Comparison of ENCODE assay signal across 11 mouse cellular contexts in the genomic region with DNA sequence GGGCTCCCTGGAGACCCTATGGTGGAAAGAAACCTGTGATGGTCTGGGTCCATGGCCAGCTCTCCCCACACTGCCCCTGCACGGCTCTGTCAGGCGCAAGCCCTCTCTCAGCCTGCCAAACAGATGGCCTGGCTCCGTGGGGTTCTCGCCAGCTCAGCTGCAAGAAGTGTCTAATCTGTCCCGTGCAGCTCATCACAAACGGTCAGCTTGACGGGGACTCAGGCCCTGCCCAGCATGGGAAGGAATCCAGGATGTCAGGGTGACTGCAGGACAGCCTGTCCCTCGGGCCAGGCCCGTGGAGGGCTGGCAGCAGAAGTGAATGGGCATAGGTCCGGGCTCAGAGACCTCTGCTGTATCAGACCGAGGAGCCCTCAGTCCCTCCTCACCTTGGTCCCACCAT. TPM values are rescaled to one million over a fixed set of nuclear protein-coding genes. Genes with fewer than 3 reads are reported as not detected.
DNase-seq lines count a peak whose midpoint lies in the region; ATAC-seq and TF ChIP-seq lines count a peak whose summit lies in the region.
"Had no signal": no experiment of that assay in that cellular context is flagged by ENCODE, and none has a peak within 500 bp of the region (broad histone marks: within the 10 kb centered on the region; RNA-seq: fewer than 3 reads in every experiment).

No protein-coding gene starts in this region.

- no peak overlapping the region for H3K27ac ChIP-seq in liver, adult 2 months (replicated peaks; ENCODE audit: insufficient read depth, low read depth, low read length)
- no peak overlapping the region for H3K27ac ChIP-seq in liver, embryonic 11.5 days (ENCODE audit: low read depth, low read length)
- H3K27ac ChIP-seq in gastrocnemius, adult 2 months, result peak overlapping the region; percentile 60
- H3K27ac ChIP-seq in lung, embryonic 15.5 days, result no peak overlapping the region

- no peaks in the 10 kb centered on the region for H3K9me3 ChIP-seq in liver, embryonic 11.5 days (ENCODE audit: control insufficient read depth, low read length)
- H3K9me3 ChIP-seq in lung, embryonic 15.5 days, result no peaks in the 10 kb centered on the region

- no peak overlapping the region for H3K4me3 ChIP-seq in liver, adult 2 months (ENCODE audit: insufficient read depth, low read depth, low read length)
- H3K4me3 ChIP-seq in liver, embryonic 11.5 days (ENCODE audit: low read depth, low read length), result no peak overlapping the region
- no peak overlapping the region for H3K4me3 ChIP-seq in gastrocnemius, adult 2 months
- no peak overlapping the region for H3K4me3 ChIP-seq in lung, embryonic 15.5 days

- H3K79me2 ChIP-seq in liver, adult 2 months (ENCODE audit: control insufficient read depth, insufficient read depth, low read length), result no peaks in the 10 kb centered on the region

- H3K4me2 ChIP-seq in liver, embryonic 11.5 days, result no peak overlapping the region
- H3K4me2 ChIP-seq in lung, embryonic 15.5 days, result no peak overlapping the region

- TF ChIP-seq POLR2A in liver, adult 2 months (IDR thresholded peaks at IDR 0.05; ENCODE audit: extremely low read depth, insufficient read depth, low read length), result no peak
- no peak for TF ChIP-seq POLR2A in brain, embryonic 14.5 days (IDR thresholded peaks at IDR 0.05; ENCODE audit: borderline replicate concordance, extremely low read depth, insufficient read depth, insufficient read length, poor library complexity, severe bottlenecking)

- intact Hi-C loops in gastrocnemius, adult 2 months (cut with DNase I), result loop anchor here (5.0 kb wide), 1 partner anchor 90 kb away; no protein-coding TSS in a partner anchor
- intact Hi-C loops in left cerebral cortex, postnatal 10 days (cut with DNase I), result no loop called here

- H3K4me1 ChIP-seq in liver, adult 2 months (ENCODE audit: control insufficient read depth, insufficient read depth, low read length), result peaks cover 4% of the 10 kb centered on the region; the same call in 1 of the 2 replicates
- H3K4me1 ChIP-seq in liver, embryonic 11.5 days (replicated peaks; ENCODE audit: control insufficient read depth, insufficient read depth, low read length), result no peaks in the 10 kb centered on the region
- H3K4me1 ChIP-seq in lung, embryonic 15.5 days, result peaks cover 24% of the 10 kb centered on the region

- 45% methylated on average over 11 of the region's 11 CpGs for WGBS in liver, adult 2 months
- 70% methylated on average over 11 of the region's 11 CpGs for WGBS in liver, embryonic 11.5 days
- 38% methylated on average over 11 of the region's 11 CpGs for WGBS in lung, embryonic 15.5 days

- H3K27me3 ChIP-seq in liver, adult 2 months (ENCODE audit: control insufficient read depth, insufficient read depth, low read length), result no peaks in the 10 kb centered on the region
- no peaks in the 10 kb centered on the region for H3K27me3 ChIP-seq in liver, embryonic 11.5 days (replicated peaks; ENCODE audit: control insufficient read depth, insufficient read depth, low read length)
- no peaks in the 10 kb centered on the region for H3K27me3 ChIP-seq in lung, embryonic 15.5 days

- H3K36me3 ChIP-seq in liver, adult 2 months (ENCODE audit: control insufficient read depth, insufficient read depth, low read length), result peaks cover 32% of the 10 kb centered on the region
- no peaks in the 10 kb centered on the region for H3K36me3 ChIP-seq in liver, embryonic 11.5 days (ENCODE audit: control insufficient read depth, insufficient read depth, low read length)
- H3K36me3 ChIP-seq in lung, embryonic 15.5 days, result no peaks in the 10 kb centered on the region

- peak; percentile 30 for DNase-seq in liver, adult 2 months (ENCODE audit: extremely low read depth, low read depth, low spot score)
- no peak for DNase-seq in liver, embryonic 11.5 days (ENCODE audit: low spot score)
- peak; percentile 33 for DNase-seq in brain, embryonic 14.5 days (ENCODE audit: low read depth)
- peak; percentile 88 for DNase-seq in gastrocnemius, adult 2 months
- DNase-seq in urinary bladder, postnatal 10 days (ENCODE audit: low spot score), result no peak
- no peak for DNase-seq in left cerebral cortex, postnatal 10 days (ENCODE audit: extremely low spot score in 1 of 2, low spot score in 2 of 2)
- DNase-seq in kidney, postnatal 36 days, result no peak
- DNase-seq: spleen, adult 18-20 months had no signal

- no peak overlapping the region for H3K9ac ChIP-seq in liver, adult 2 months (ENCODE audit: low read depth, low read length)
- no peak overlapping the region for H3K9ac ChIP-seq in liver, embryonic 11.5 days (ENCODE audit: low read depth, low read length)
- no peak overlapping the region for H3K9ac ChIP-seq in lung, embryonic 15.5 days

- no peak for TF ChIP-seq CTCF in liver, adult 2 months (IDR thresholded peaks at IDR 0.05; ENCODE audit: low read depth, low read length)
- no peak for TF ChIP-seq CTCF in brain, embryonic 14.5 days (IDR thresholded peaks at IDR 0.05; ENCODE audit: borderline replicate concordance, extremely low read depth, insufficient read depth, insufficient read length)
- TF ChIP-seq CTCF in gastrocnemius, adult 2 months (IDR thresholded peaks at IDR 0.05), result no peak

- no peak for ATAC-seq in liver, embryonic 11.5 days (replicated peaks; ENCODE audit: low FRiP score)
- peak; percentile 41; the same call in 1 of the 2 replicates for ATAC-seq in lung, embryonic 15.5 days (ENCODE audit: borderline replicate concordance, extremely low read depth, low FRiP score, low TSS enrichment)
- ATAC-seq: forebrain, embryonic 16.5 days had no signal

RNA-seq across cellular contexts. Expression of gene Abtb1, which starts 19.9 kb away (rescaled TPM):
- total RNA-seq in liver, adult 2 months (2014; rRNA removed), result 28.2 and 28.3 TPM in 2 replicates
- 54.7 and 60.0 TPM in 2 replicates for polyA plus RNA-seq in liver, adult 2 months (2012; rRNA removed)
- 24.9 and 26.7 TPM in 2 replicates for polyA plus RNA-seq in liver, embryonic 11.5 days (2014; fragmentation: Nextera tagmentation; extraction: Ambion mirVana)
- 61.7 and 83.6 TPM in 2 replicates for polyA plus RNA-seq in brain, embryonic 14.5 days (2012; rRNA removed)
- total RNA-seq in gastrocnemius, adult 2 months (2021), result 10 to 100 TPM; 16.9 to 22.7 TPM
- 36.7 and 42.9 TPM in 2 replicates for polyA plus RNA-seq in lung, embryonic 15.5 days (2015; fragmentation: Nextera tagmentation; extraction: Ambion mirVana)
- 10 to 100 TPM; 31.2 to 31.3 TPM for total RNA-seq in left cerebral cortex, postnatal 10 days (2021)

RNA-seq across cellular contexts. Expression of gene Podxl2, which starts 52.9 kb away (rescaled TPM):
- 0.46 and 0.60 TPM in 2 replicates for total RNA-seq in liver, adult 2 months (2014; rRNA removed)
- 0.89 and 2.0 TPM in 2 replicates for polyA plus RNA-seq in liver, adult 2 months (2012; rRNA removed)
- 9.1 and 10.7 TPM in 2 replicates for polyA plus RNA-seq in liver, embryonic 11.5 days (2014; fragmentation: Nextera tagmentation; extraction: Ambion mirVana)
- 1,097 and 1,604 TPM in 2 replicates for polyA plus RNA-seq in brain, embryonic 14.5 days (2012; rRNA removed)
- total RNA-seq in gastrocnemius, adult 2 months (2021), result 10 to 100 TPM; 48.5 to 55.1 TPM
- polyA plus RNA-seq in lung, embryonic 15.5 days (2015; fragmentation: Nextera tagmentation; extraction: Ambion mirVana), result 47.1 and 49.3 TPM in 2 replicates
- 100 to 1,000 TPM; 291 to 304 TPM for total RNA-seq in left cerebral cortex, postnatal 10 days (2021)
- total RNA-seq: monocyte, adult 5-6 weeks had no signal

Comparison
In these comparisons a context has a peak if more than half of its experiments do, and no peak if none do; other contexts are left out.
1. DNase-seq: peak in liver, adult 2 months (single experiment), brain, embryonic 14.5 days (single experiment) and gastrocnemius, adult 2 months (single experiment); none in liver, embryonic 11.5 days (single experiment), urinary bladder, postnatal 10 days (single experiment), left cerebral cortex, postnatal 10 days (0 of 2) and kidney, postnatal 36 days (0 of 2).
2. RNA of gene Podxl2, which starts 52.9 kb away (polyA plus RNA-seq): 1,097 to 1,604 TPM in brain, embryonic 14.5 days; 47.1 to 49.3 TPM in lung, embryonic 15.5 days, 9.1 to 10.7 TPM in liver, embryonic 11.5 days and 0.89 to 2.0 TPM in liver, adult 2 months; every median in the first group is over 10 times any median in the second.